Mouse (Mus musculus): ENCODE measurements around the gene Rbm24.

DNA sequence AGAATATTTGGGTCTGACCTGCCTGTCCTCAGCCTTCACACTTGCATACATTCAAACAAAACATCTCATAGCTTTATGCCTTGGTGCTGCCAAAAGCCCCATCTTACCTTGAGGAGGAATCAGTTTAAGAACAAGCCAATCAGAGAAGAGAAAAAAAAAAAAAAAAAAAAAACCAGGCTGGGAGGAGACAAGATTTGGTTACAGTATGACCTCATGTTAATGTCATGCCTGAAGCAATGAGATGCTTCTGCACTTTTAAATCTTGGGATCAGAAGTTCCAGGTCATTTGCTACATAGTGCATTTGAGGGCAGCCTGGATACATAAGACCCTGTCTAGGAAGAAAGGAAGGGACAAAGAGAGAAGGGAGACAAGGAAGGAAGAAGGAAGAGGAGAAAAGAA is 6.0 kb upstream of the Rbm24 start:
- TF ChIP-seq TAL1 (IDR thresholded peaks at IDR 0.05; ENCODE audit: low read length) (no peak), GATA1 (IDR thresholded peaks at IDR 0.05; ENCODE audit: low read length) (no peak)
